Mouse (Mus musculus): ENCODE data around the gene Dbnl.

- TF ChIP-seq TAL1 (conservative IDR thresholded peaks at IDR 0.05; ENCODE audit: low read depth, low read length), result no peak
- no peak for TF ChIP-seq CTCF (IDR thresholded peaks at IDR 0.05; ENCODE audit: low read depth, low read length)
- no peak for TF ChIP-seq GATA1 (IDR thresholded peaks at IDR 0.05; ENCODE audit: borderline replicate concordance, low read length)
- TF ChIP-seq POLR2AphosphoS5 (IDR thresholded peaks at IDR 0.05; ENCODE audit: insufficient replicate concordance, low read depth, low read length), result no peak
Observed at GRCm38 (mm10) chr11:5819223-5819622, 30.9 kb downstream of the Dbnl start.

Data from G1E (cell line).